Mouse (Mus musculus) common myeloid progenitor, adult 5-6 weeks (primary cell): ENCODE measurements around the gene 2310061I04Rik. TPM values are rescaled to one million over a fixed set of nuclear protein-coding genes. Genes with fewer than 3 reads are reported as not detected.

Experiments used
- ATAC-seq: replicated peaks from 2 replicates; pipeline ENCODE4 v1.8.0; 2016; ENCODE audit warnings: low read depth, mild to moderate bottlenecking, moderate TSS enrichment, inconsistent platforms; ENCODE audit not compliant: poor library complexity, severe bottlenecking
- total RNA-seq: library from RNA; stranded (forward); fragments of 200-1000, 187-1606 nt; gene quantifications from 2 replicates; pipeline ENCODE4 v1.2.3, GENCODE M21; 2017

2310061I04Rik gene
- total RNA-seq, 1 experiment from 2014 or later = 10.9 TPM

- peak; percentile 80 for ATAC-seq
Measured at GRCm38 (mm10) chr17:35916297-35917142, 19.3 kb upstream of the 2310061I04Rik start, which contains the start of the genes Mrps18b and Ppp1r10. Gene Mrps18b, minus strand, starts transcription at chr17:35916389. Gene Ppp1r10, plus strand, starts transcription at chr17:35916434.

- peak; percentile 1; the same call in 1 of the 2 replicates for ATAC-seq
Measured at GRCm38 (mm10) chr17:35915538-35916296, 18.5 kb upstream of the 2310061I04Rik start.

- ATAC-seq = no peak
Measured at GRCm38 (mm10) chr17:35914975-35915374, 17.7 kb upstream of the 2310061I04Rik start.

- peak; percentile 92 for ATAC-seq
Measured at GRCm38 (mm10) chr17:35909919-35910369, 12.7 kb upstream of the 2310061I04Rik start, which contains the start of gene Atat1. Gene Atat1, minus strand, starts transcription at chr17:35910075.

GRCm38 (mm10) chr17:35909186-35909918 lies 12.1 kb upstream of the 2310061I04Rik start:
- ATAC-seq = no peak

- no peak for ATAC-seq
Measured at GRCm38 (mm10) chr17:35907609-35908008, 10.4 kb upstream of the 2310061I04Rik start.

GRCm38 (mm10) chr17:35905587-35905986 lies 8.4 kb upstream of the 2310061I04Rik start:
- ATAC-seq = no peak

GRCm38 (mm10) chr17:35903992-35904355 lies 6.7 kb upstream of the 2310061I04Rik start:
- ATAC-seq = no peak; the same call in 1 of the 2 replicates

GRCm38 (mm10) chr17:35903343-35903991 lies 6.2 kb upstream of the 2310061I04Rik start:
- peak; percentile 40 for ATAC-seq

- peak; percentile 16 for ATAC-seq
Measured at GRCm38 (mm10) chr17:35900636-35901035, 3.4 kb upstream of the 2310061I04Rik start.

- ATAC-seq = 0 out of 2 replicates have a peak, but pooled peaks have one; percentile 1
Measured at GRCm38 (mm10) chr17:35897644-35898573, 678 bp upstream of the 2310061I04Rik start.

- ATAC-seq = no peak
Measured at GRCm38 (mm10) chr17:35887725-35888124, 9.5 kb downstream of the 2310061I04Rik start.

- ATAC-seq = no peak
Measured at GRCm38 (mm10) chr17:35883777-35884176, 13.5 kb downstream of the 2310061I04Rik start.

- no peak for ATAC-seq
Measured at GRCm38 (mm10) chr17:35882924-35883323, 14.3 kb downstream of the 2310061I04Rik start.

GRCm38 (mm10) chr17:35879245-35880057 lies 17.8 kb downstream of the 2310061I04Rik start, which contains the start of gene Dhx16:
Gene Dhx16, plus strand, starts transcription at chr17:35879819.
- peak; percentile 97 for ATAC-seq

GRCm38 (mm10) chr17:35874721-35875120 lies 22.5 kb downstream of the 2310061I04Rik start:
- ATAC-seq = no peak

- ATAC-seq = peak; percentile 54
Measured at GRCm38 (mm10) chr17:35873774-35874519, 23.3 kb downstream of the 2310061I04Rik start.
